Mouse (Mus musculus) gastrocnemius, postnatal 10 days (tissue): ENCODE data around the gene Hspa4. TPM values are rescaled to one million over a fixed set of nuclear protein-coding genes. Genes with fewer than 3 reads are reported as not detected.
A peak's percentile ranks its signal among the peaks of the same experiment; 100 is the strongest.
"Not testable (repeated sequence)": the region's sequence is repeated elsewhere in the genome, so short reads cannot be mapped to it uniquely, and the experiment has no call there.

Experiments
- DNase-seq: peaks from one replicate; pipeline ENCODE4 v3.0.0; 2021; ENCODE audit warnings: mixed read lengths
- long read RNA-seq, 2 experiments: library from polyadenylated mRNA; stranded (forward); transcript quantifications; one replicate each; pipeline ENCODE4 v2.0.0; 2021
- total RNA-seq, 2 experiments: library from RNA; stranded (reverse); gene quantifications; 2 replicates each; pipeline ENCODE4 v1.2.3; 2021

Gene Hspa4
- total RNA-seq = 100 to 1,000 TPM; 115 to 122 TPM
- long read RNA-seq, experiment 1, full-length matches to known transcripts = 122 of 141 reads
- long read RNA-seq, experiment 1, partial matches to known transcripts = 7 of 141 reads
- long read RNA-seq, experiment 1, other reads (novel, unspliced or antisense) = 12 of 141 reads
- long read RNA-seq, experiment 2, full-length matches to known transcripts = 120 of 132 reads
- long read RNA-seq, experiment 2, partial matches to known transcripts = 4 of 132 reads
- long read RNA-seq, experiment 2, other reads (novel, unspliced or antisense) = 8 of 132 reads

- DNase-seq = peak; percentile 100
Observed at GRCm38 (mm10) chr11:53300330-53301166, at the start of gene Hspa4. Hspa4 (minus strand) TSS chr11:53300457.

GRCm38 (mm10) chr11:53345738-53346137 lies 45.5 kb upstream of the Hspa4 start:
- DNase-seq = no peak

- DNase-seq = no peak
Observed at GRCm38 (mm10) chr11:53345328-53345727, 45.1 kb upstream of the Hspa4 start.

DNA sequence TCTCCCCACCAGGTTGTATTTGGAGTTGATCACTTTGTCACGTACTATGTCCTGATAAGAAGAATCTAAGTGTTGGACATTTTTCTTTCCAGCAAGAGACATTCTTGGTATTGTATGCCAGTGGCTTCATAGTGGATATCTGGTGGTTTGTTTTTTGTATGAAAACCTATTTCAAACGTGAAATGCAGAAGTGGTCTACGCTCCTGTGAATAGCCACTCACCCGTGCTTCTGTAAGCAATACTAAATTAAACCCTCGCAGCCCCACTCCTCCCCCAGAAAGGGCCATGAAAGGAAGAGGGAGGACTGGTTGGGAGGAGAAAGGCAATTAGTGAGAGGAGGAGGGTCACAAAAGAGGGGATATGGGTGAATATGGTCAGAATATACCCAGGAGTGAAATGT lies 42.5 kb upstream of the Hspa4 start:
- DNase-seq = no peak

DNA sequence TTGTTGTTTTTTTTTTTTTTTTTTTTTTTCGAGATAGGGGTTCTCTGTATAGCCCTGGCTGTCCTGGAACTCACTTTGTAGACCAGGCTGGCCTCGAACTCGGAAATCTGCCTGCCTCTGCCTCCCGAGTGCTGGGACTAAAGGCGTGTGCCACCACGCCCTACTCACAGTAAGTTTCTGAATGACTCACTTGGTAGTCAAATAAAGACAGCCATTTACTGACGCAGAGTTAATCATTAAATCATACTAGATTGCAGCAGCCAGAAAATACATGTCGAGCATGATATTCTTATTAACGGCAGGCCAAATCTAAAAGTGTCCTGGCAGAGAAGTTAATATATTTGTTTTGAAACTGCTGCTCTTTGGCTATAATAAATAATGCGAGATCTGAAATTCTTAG lies 40.8 kb upstream of the Hspa4 start:
- DNase-seq = not testable (repeated sequence)

DNA sequence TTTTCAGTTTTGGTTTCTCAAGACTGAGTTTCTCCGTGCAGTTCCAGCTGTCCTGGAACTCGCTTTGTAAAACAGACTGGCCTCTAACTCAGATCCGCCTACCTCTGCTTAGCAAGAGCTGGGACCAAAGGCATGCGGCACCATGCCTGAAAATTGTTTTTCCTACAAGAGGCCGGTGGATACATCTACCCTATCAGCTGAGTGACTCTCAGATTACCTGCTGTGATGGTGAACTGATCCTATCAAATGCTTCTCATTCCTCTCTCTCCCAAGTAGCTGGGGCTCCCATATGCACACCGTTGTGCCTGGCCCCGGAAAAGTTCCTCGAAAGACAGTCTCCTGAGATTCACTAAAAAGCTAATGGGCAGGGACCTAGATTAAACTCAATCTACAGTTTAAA lies 37.4 kb upstream of the Hspa4 start:
- DNase-seq = no peak

DNA sequence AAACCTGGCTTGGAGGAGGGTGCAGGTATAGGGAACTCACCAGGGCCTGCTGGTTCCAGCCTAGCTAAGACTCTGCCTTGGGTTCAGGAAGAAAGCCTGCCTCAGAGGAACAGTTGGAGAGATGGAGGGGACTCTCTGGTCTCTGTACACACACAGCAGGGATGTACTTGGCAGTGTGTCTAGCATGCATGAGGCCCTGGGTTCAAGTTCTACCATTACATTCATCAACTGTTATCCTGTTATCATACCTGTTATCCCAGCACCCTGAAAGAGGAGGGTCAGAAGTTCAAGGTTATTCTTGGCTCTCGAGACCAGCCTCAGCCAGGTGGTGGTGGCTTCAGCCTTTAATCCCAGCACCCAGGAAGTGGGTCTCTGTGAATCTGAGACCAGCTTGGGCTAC lies 36.7 kb upstream of the Hspa4 start:
- DNase-seq = no peak

- DNase-seq = no peak
Observed at GRCm38 (mm10) chr11:53336182-53336571, 35.9 kb upstream of the Hspa4 start.

GRCm38 (mm10) chr11:53335505-53336181 lies 35.4 kb upstream of the Hspa4 start:
- DNase-seq = no peak

- DNase-seq = no peak
Observed at GRCm38 (mm10) chr11:53332076-53332680, 31.9 kb upstream of the Hspa4 start.

- no peak for DNase-seq
Observed at GRCm38 (mm10) chr11:53331121-53331520, 30.9 kb upstream of the Hspa4 start.

DNA sequence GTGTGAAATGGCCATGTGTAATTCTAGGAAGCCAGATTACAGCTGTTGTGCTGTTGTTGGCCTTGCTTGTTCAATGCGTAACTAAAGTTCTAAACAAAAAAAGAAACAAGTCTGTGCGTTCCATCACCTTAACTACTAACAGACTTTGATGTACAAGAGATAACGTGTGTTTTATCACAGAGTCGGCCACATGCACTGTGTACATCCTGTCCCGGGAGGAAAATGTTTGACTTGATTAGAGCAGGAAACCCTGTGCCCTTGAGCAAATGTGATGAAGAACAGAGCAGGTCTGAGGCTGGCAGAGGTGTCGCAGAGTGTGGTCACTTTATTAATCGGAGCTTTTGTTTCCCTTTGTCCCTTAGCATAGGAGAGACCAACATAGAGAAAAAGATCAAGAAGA lies 30.1 kb upstream of the Hspa4 start:
- no peak for DNase-seq

- peak; percentile 83 for DNase-seq
Observed at GRCm38 (mm10) chr11:53324512-53324968, 24.3 kb upstream of the Hspa4 start, which contains the start of gene Zcchc10. Zcchc10 (plus strand) TSS chr11:53324679.

DNA sequence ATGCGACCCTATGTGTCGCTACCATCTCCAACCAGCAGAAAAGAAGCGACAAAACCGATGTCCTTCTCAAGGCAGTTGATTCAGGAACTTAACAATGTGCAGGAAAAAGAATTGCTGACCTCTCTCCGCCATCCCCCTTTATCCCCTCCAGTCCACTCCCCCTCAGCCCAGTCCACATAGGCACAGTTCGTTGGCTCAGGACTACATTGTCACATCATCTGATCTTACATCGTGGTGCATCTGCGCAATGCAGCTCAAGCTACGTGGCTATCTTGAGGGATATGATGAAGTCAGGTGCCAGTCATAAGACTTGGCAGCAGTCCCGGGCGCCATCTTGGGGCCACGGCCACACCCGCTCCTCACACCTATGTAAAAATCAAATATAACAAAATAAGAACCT lies 19.6 kb upstream of the Hspa4 start:
- DNase-seq = not testable (repeated sequence)

DNA sequence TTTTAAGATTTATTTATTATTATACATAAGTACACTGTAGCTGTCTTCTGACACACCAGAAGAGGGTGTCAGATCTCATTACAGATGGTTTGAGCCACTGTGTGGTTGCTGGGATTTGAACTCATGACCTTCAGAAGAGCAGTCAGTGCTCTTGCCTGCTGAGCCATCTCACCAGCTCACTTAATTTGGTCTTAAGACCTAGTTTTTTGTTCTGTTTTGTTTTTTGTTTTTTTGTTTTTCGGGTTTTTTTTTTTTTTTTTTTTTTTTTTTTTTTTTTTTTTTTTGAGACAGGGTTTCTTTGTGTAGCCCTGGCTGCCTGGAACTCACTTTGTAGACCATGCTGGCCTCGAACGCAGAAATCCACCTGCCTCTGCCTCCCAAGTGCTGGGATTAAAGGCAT lies 18.3 kb upstream of the Hspa4 start:
- DNase-seq = not testable (repeated sequence)

DNA sequence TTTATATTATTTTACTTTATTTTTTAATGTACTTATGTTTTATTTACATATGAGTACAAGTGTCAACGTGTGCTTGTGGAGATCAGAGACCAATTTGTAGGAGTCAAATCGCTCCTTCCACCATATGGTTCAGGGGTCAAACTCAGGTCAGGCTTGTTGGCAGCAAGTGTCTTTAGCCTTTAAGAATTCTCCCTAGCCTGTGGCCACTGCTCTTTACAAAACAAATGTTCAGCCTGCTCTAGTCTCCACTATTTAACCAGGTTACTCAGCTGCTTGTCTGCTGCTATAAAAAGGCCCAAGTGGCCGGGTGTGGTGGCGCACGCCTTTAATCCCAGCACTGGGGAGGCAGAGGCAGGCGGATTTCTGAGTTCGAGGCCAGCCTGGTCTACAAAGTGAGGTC lies 17.8 kb upstream of the Hspa4 start:
- DNase-seq = no peak

- no peak for DNase-seq
Observed at GRCm38 (mm10) chr11:53316996-53317395, 16.7 kb upstream of the Hspa4 start.

GRCm38 (mm10) chr11:53314770-53315173 lies 14.5 kb upstream of the Hspa4 start:
- DNase-seq = no peak

DNA sequence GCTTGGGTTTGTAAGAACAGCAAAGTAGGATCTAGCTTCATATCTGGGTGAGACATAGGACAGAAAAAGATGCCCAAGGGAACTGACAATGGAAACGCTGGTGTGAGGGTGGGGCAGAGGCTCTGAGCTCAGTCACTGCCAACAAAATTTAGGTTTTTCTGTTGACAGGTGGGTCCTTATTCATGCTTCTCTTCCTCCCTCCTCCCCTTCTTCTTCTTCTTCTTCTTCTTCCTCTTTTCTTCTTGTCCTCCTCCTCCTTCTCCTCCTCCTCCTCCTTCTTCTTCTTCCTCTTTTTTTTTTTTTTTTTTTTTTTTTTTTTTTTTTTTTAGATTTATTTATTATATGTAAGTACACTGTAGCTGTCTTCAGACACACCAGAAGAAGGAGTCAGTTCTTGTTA lies 12.6 kb upstream of the Hspa4 start:
- not testable (repeated sequence) for DNase-seq

GRCm38 (mm10) chr11:53311385-53311784 lies 11.1 kb upstream of the Hspa4 start:
- DNase-seq = no peak

DNA sequence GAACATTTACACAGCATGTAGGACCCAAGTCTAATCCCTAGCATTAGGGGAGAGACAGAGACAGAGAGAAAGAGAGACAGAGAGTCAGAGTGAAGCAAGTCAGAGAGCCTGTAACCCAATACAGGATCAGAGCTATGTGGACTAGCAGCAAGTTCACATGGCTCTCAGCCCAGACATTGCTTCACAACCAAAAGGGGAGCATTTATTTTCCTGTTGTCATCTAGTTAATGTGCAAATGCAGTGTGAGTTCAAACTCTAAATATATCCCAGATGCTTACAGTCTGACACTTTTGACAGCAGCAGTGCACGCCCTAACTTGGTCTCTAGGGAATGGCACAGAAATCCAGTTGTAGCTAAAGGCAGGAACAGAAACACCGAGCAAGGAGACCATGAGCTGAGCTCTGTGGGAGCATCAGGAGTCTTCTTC lies 8.6 kb upstream of the Hspa4 start:
- DNase-seq = peak; percentile 64

GRCm38 (mm10) chr11:53308251-53308864 lies 8.1 kb upstream of the Hspa4 start:
- DNase-seq = peak; percentile 49
